Mouse (Mus musculus): ENCODE results near the gene Slc37a2. TPM values are rescaled to one million over a fixed set of nuclear protein-coding genes. Genes with fewer than 3 reads are reported as not detected.
"Not testable (repeated sequence)": the region's sequence is repeated elsewhere in the genome, so short reads cannot be mapped to it uniquely, and the experiment has no call there.

Gene Slc37a2
- polyA plus RNA-seq (2015; fragmentation: Nextera tagmentation; extraction: Ambion mirVana), result 1.6 and 1.8 TPM in 2 replicates

DNA sequence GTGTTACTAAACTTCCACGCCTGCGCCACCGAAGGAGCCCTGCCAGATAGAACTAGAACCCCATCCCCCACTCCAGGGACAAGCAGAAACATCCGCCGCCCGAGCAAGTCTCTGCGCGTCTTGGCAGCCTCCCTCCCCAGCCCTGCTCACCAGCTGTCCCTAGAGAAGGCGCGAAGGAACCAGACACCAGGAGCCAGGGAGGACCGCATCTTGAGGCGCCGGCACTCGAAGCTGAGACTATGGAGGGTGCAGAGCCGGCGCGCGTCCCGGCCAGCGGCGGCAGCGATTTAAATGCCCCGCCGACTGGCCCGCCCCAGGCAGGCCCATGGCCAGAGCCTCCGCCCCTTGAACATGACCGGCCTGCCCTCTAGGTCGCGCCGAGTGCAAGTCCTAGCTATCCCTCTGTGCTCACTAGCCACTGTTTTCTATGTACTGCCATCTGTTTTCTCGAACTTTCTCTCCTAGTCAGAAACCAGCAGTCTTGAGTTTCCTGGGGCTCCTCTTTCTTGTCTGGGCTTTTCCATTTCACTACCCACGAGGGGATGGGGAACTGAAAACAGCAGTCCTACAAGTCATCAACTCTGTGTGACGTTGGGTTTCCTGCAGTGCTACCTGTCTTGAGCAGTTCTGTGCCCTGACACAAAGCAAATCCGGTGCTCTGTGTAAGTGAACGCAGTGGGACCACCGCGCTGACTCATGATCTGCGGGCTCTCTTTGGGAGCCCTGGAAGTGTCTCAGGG lies at the start of gene Slc37a2:
Slc37a2 (minus strand) TSS at position 590 of the 740 bp plus-strand sequence.
- H3K4me1 ChIP-seq (replicated peaks), result peaks cover 7% of the 10 kb centered on the region
- H3K36me3 ChIP-seq (replicated peaks), result no peaks in the 10 kb centered on the region
- peaks cover 16% of the 10 kb centered on the region for H3K27me3 ChIP-seq
- H3K4me2 ChIP-seq, result peak within 1 kb of the TSS; percentile 70
- no peaks in the 10 kb centered on the region for H3K9me3 ChIP-seq (replicated peaks)
- WGBS (ENCODE audit: insufficient replicate concordance), result 2% methylated on average over 38 of the region's 38 CpGs
- H3K4me3 ChIP-seq (replicated peaks), result peak within 1 kb of the TSS; percentile 51
- peak; percentile 72 for ATAC-seq (ENCODE audit: insufficient read depth)
- H3K9ac ChIP-seq, result 0 out of 2 replicates have a peak within 1 kb of the TSS, but pooled peaks have one; percentile 15
- H3K27ac ChIP-seq (replicated peaks), result no peak within 1 kb of the TSS

DNA sequence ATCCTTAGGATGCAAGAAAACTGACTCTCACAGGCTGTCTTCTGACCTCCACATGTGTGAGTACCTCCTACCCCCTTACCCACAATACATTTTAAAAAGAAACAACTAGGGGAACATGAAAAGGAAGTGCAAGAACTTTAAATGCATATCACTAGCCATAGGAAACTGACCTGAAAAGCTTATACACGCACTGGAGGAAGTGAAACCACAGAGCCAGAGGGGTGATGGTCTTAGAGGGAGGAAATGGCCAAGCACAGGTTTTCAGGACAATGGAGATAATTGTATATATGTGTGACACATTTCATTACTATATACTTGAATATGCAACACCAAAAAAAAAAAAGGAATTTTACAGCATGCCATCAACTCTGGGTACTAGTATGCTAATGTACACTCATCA lies 46.2 kb upstream of the Slc37a2 start:
- Histone ChIP-seq H3K4me1 (replicated peaks) (no peaks in the 10 kb centered on the region), H3K9ac (no peak overlapping the region), H3K27me3 (no peaks in the 10 kb centered on the region), H3K9me3 (replicated peaks) (no peaks in the 10 kb centered on the region), H3K4me3 (replicated peaks) (no peak overlapping the region), H3K36me3 (replicated peaks) (no peaks in the 10 kb centered on the region; the same call in 1 of the 2 replicates), H3K27ac (replicated peaks) (no peak overlapping the region), H3K4me2 (no peak overlapping the region)
- ATAC-seq (ENCODE audit: insufficient read depth), result no peak
- 53% methylated on average over 1 of the region's 1 CpGs for WGBS (ENCODE audit: insufficient replicate concordance)

DNA sequence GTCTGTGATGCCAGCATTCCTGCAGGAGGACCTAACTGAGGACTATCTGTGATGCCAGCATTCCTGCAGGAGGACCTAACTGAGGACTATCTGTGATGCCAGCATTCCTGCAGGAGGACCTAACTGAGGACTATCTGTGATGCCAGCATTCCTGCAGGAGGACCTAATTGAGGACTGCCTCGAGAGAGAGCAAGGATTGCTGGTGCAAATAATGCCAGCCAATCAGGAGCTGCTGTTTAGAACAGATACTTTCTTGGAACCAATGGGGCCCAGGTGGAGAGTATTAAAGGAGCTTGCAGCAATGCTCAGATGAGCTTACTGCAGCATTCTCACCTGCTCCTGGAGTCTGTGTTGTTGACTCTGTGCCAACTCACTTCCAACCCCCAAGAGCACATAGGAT lies 45.0 kb upstream of the Slc37a2 start:
- H3K9me3 ChIP-seq (replicated peaks); H3K9ac ChIP-seq; H3K27me3 ChIP-seq; H3K27ac ChIP-seq (replicated peaks); H3K36me3 ChIP-seq (replicated peaks); H3K4me3 ChIP-seq (replicated peaks); ATAC-seq (ENCODE audit: insufficient read depth); H3K4me1 ChIP-seq (replicated peaks); H3K4me2 ChIP-seq: not testable (repeated sequence)
- WGBS (ENCODE audit: insufficient replicate concordance), result 55% methylated on average over 1 of the region's 1 CpGs

DNA sequence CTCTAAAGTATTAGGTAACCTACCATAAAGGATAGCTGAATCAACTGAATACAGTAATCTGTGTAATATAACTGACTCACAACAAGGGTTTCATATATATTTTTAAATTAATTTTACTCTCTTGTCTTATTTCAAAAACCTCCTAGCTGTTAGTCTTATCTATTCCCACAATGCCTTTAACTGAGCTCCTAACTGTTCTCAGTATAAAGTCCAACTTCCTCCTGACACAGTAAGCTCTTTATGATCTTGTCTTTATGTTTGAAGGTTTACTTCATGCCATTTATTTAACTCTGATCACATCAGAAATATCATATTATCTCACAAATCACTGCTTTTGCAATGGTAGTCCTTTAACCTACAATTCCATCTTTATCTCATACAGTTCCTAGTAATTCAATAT lies 40.0 kb upstream of the Slc37a2 start:
- ATAC-seq (ENCODE audit: insufficient read depth), result no peak
- H3K36me3 ChIP-seq (replicated peaks), result no peaks in the 10 kb centered on the region; the same call in 1 of the 2 replicates

DNA sequence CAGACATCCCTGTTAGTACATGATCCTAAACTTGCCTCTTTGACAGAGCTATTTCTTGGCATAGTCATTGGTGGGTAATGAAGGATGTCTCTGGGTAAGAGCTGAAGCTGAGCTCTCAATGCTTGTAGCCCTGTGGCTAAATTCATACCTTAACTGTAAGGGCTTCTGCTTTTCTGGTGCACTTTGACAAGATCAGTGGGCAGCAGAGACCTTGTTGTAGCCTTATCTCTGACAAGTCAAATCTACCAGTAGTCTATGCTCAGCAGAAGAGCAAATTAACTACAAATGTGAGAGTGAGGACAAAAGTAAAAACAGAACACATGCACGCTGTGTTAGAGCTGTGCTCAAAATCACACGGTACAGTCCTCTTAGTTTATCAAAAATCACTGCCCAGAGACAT lies 11.1 kb upstream of the Slc37a2 start:
- Histone ChIP-seq H3K36me3 (replicated peaks) (no peaks in the 10 kb centered on the region), H3K9ac (no peak overlapping the region), H3K4me2 (no peak overlapping the region), H3K4me3 (replicated peaks) (no peak overlapping the region), H3K27ac (replicated peaks) (no peak overlapping the region), H3K9me3 (replicated peaks) (no peaks in the 10 kb centered on the region), H3K27me3 (no peaks in the 10 kb centered on the region), H3K4me1 (replicated peaks) (no peaks in the 10 kb centered on the region)
- WGBS (ENCODE audit: insufficient replicate concordance), result 57% methylated on average over 2 of the region's 2 CpGs
- ATAC-seq (ENCODE audit: insufficient read depth), result no peak

More for the DNA sequence above, 40.0 kb upstream of the Slc37a2 start:
- Histone ChIP-seq H3K4me2 (no peak overlapping the region), H3K27ac (replicated peaks) (no peak overlapping the region), H3K9ac (no peak overlapping the region), H3K9me3 (replicated peaks) (no peaks in the 10 kb centered on the region), H3K4me1 (replicated peaks) (no peaks in the 10 kb centered on the region), H3K27me3 (no peaks in the 10 kb centered on the region), H3K4me3 (replicated peaks) (no peak overlapping the region)

DNA sequence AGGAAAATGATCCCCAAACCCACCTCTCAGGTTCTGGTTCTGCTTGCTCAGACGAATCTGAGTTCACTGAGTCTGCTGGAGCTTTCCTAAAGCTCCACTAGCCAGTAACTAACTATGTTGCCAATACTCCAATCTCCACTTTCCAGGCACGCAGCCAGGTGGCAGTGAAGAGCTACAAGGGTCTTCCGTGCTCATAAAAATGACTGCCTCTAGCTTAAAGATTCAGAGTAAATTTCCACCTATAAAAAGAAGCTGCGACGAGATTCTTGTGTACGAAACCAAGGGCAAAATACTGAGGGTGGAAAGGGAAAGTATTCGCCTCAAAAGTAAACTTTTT lies 319 bp upstream of the Slc37a2 start:
- Histone ChIP-seq H3K4me2 (peak overlapping the region; percentile 70), H3K36me3 (replicated peaks) (no peaks in the 10 kb centered on the region), H3K27ac (replicated peaks) (no peak overlapping the region), H3K4me3 (replicated peaks) (peak overlapping the region; percentile 51), H3K9ac (no peak overlapping the region), H3K9me3 (replicated peaks) (no peaks in the 10 kb centered on the region), H3K27me3 (peaks cover 16% of the 10 kb centered on the region), H3K4me1 (replicated peaks) (peaks cover 7% of the 10 kb centered on the region)
- WGBS (ENCODE audit: insufficient replicate concordance), result 29% methylated on average over 7 of the region's 7 CpGs
- no peak; the same call in 1 of the 2 replicates for ATAC-seq (ENCODE audit: insufficient read depth)

DNA sequence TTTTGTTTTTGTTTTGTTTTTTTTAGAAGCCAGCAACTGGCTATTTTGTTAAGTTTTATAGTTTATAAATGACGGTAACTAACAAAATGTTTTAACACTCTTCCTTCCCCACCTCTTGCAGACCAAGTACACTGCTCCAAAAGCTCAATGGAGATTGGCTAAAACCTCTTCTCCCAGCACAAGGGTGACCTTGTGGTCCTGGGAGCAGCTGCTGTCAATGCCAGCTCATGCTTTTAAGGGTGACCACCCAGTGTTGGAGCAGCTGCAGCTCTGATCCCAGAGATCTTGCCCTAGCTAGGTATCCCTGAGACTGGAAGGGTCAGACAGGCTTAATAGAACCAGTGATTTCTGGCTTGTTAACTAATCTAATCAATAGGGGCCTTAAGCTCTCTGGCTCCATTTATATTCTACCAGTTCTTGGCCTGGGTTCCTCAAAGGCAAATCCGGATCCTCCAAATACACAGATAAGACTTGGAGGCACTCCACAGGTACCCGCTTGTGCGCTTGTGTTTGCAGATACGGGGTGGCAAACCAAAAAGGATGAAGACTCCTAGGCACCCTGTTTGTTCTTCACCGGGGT lies 917 bp downstream of the Slc37a2 start:
- H3K36me3 ChIP-seq (replicated peaks), result no peaks in the 10 kb centered on the region
- peaks cover 7% of the 10 kb centered on the region for H3K4me1 ChIP-seq (replicated peaks)
- H3K4me2 ChIP-seq, result peak overlapping the region; percentile 70
- WGBS (ENCODE audit: insufficient replicate concordance), result 21% methylated on average over 6 of the region's 6 CpGs
- peaks cover 16% of the 10 kb centered on the region for H3K27me3 ChIP-seq
- H3K9me3 ChIP-seq (replicated peaks), result no peaks in the 10 kb centered on the region
- no peak for ATAC-seq (ENCODE audit: insufficient read depth)
- H3K27ac ChIP-seq (replicated peaks), result no peak overlapping the region
- peak overlapping the region; percentile 51 for H3K4me3 ChIP-seq (replicated peaks)
- 0 out of 2 replicates have a peak overlapping the region, but pooled peaks have one; percentile 15 for H3K9ac ChIP-seq

- peaks cover 13% of the 10 kb centered on the region for H3K27me3 ChIP-seq
- H3K4me3 ChIP-seq (replicated peaks), result no peak overlapping the region
- 56% methylated on average over 6 of the region's 6 CpGs for WGBS (ENCODE audit: insufficient replicate concordance)
- no peak overlapping the region for H3K9ac ChIP-seq
- H3K27ac ChIP-seq (replicated peaks), result no peak overlapping the region
- H3K36me3 ChIP-seq (replicated peaks), result no peaks in the 10 kb centered on the region
- H3K9me3 ChIP-seq (replicated peaks), result no peaks in the 10 kb centered on the region
- ATAC-seq (ENCODE audit: insufficient read depth), result no peak
- H3K4me2 ChIP-seq, result no peak overlapping the region
- peaks cover 6% of the 10 kb centered on the region for H3K4me1 ChIP-seq (replicated peaks)
Observed at GRCm38 (mm10) chr9:37250631-37251030, 4.9 kb downstream of the Slc37a2 start.

- Histone ChIP-seq H3K4me1 (replicated peaks) (no peaks in the 10 kb centered on the region; the same call in 1 of the 2 replicates), H3K9me3 (replicated peaks) (no peaks in the 10 kb centered on the region), H3K27ac (replicated peaks) (no peak overlapping the region), H3K9ac (no peak overlapping the region), H3K4me2 (no peak overlapping the region), H3K27me3 (peaks cover 7% of the 10 kb centered on the region), H3K4me3 (replicated peaks) (no peak overlapping the region), H3K36me3 (replicated peaks) (no peaks in the 10 kb centered on the region)
- 68% methylated on average over 3 of the region's 3 CpGs for WGBS (ENCODE audit: insufficient replicate concordance)
- ATAC-seq (ENCODE audit: insufficient read depth), result no peak
Observed at GRCm38 (mm10) chr9:37249976-37250375, 5.6 kb downstream of the Slc37a2 start.

DNA sequence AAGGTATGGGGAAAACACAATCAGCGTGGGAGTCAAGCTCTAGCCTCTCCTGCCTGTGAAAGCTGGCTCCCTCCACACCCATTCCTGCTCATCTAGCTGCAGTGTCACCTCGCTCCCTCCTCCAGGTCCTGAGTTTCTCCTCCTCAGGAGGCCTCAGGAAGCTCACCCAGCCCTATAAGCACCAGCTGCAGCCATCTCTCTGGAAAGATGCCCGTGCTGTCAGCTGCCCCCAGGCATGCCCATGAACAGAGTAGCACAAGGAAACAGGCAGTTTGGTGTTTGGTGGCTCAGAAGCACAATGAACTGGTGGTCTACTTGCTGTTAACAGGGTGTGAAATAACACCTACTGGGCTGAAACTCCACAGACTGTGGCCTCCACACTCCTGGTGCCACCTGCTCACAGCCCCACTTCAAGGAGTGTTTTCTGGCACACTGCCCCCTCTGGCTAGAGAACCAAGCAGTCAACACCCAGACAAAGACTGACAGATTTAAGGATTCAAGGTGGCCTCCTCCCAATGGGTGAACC lies 7.1 kb downstream of the Slc37a2 start:
- WGBS (ENCODE audit: insufficient replicate concordance), result 51% methylated on average over 3 of the region's 3 CpGs
- H3K27ac ChIP-seq (replicated peaks), result no peak overlapping the region
- H3K4me2 ChIP-seq, result no peak overlapping the region
- H3K4me3 ChIP-seq (replicated peaks), result no peak overlapping the region
- no peaks in the 10 kb centered on the region for H3K36me3 ChIP-seq (replicated peaks)
- H3K4me1 ChIP-seq (replicated peaks), result no peaks in the 10 kb centered on the region
- no peaks in the 10 kb centered on the region for H3K9me3 ChIP-seq (replicated peaks)
- H3K27me3 ChIP-seq, result no peaks in the 10 kb centered on the region
- no peak for ATAC-seq (ENCODE audit: insufficient read depth)
- no peak overlapping the region for H3K9ac ChIP-seq

DNA sequence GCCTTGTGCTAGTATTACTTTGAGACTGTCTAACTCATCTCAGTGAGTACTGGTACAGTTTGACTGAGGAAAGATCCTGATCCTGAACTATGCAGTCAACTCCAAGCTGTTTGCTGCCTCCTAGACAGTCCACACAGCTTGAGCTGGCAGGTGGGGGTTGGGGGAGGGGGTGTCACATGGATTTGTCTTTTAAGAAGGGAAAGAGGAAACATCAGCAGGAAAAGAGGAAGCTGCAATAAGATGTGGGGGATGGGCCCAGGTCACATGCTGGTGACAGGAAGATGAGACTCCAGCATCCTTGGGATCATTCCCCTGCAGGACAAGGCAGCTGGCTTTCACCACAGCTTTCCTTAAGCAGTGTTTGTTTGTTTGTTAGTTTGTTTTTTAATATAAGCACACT lies 8.1 kb downstream of the Slc37a2 start:
- Histone ChIP-seq H3K4me3 (replicated peaks) (no peak overlapping the region), H3K4me2 (no peak overlapping the region), H3K9ac (no peak overlapping the region), H3K27ac (replicated peaks) (0 out of 2 replicates have a peak overlapping the region, but pooled peaks have one; percentile 9), H3K9me3 (replicated peaks) (no peaks in the 10 kb centered on the region), H3K4me1 (replicated peaks) (no peaks in the 10 kb centered on the region), H3K27me3 (no peaks in the 10 kb centered on the region), H3K36me3 (replicated peaks) (no peaks in the 10 kb centered on the region)
- no peak for ATAC-seq (ENCODE audit: insufficient read depth)

All from liver, embryonic 15.5 days (tissue).